Mouse (Mus musculus) central nervous system, embryonic 11.5 days (tissue): Measurements from ENCODE around the gene Zswim9. TPM values are rescaled to one million over a fixed set of nuclear protein-coding genes. Genes with fewer than 3 reads are reported as not detected.

Source experiments
- polyA plus RNA-seq: library from polyadenylated mRNA; depleted of rRNA; stranded (reverse); fragments of >200 nt; gene quantifications from 2 replicates; pipeline ENCODE4 v1.2.3, GENCODE M21; 2012; rRNA removed

Gene Zswim9
- polyA plus RNA-seq = 12.4 and 14.4 TPM in 2 replicates

GRCm38 (mm10) chr7:13278308-13278891 lies at the start of gene Zswim9:
Zswim9 (minus strand) TSS chr7:13278721.

DNA sequence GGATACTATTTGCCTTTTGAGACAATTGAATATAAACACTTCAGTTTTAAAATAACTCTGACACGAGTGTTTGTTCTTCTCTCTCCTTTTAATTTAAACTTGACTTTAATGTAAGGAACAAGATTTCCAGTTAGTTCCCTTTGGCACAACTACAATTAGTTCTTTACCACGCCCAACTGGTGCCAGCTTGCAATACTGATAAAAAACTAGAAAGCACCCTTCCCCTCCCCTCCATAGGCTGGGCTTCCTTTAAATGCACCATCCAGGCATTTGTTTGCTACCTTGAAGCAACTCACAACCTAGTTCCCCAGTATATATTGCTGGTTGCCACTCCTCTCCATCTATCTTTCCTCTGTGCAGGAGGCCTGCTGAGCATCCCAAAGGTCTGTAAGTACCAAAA lies 45.8 kb upstream of the Zswim9 start, which contains the start of gene Pla2g4c:
TSS of gene Pla2g4c (plus strand) at position 340 of the 400 bp plus-strand sequence.

DNA sequence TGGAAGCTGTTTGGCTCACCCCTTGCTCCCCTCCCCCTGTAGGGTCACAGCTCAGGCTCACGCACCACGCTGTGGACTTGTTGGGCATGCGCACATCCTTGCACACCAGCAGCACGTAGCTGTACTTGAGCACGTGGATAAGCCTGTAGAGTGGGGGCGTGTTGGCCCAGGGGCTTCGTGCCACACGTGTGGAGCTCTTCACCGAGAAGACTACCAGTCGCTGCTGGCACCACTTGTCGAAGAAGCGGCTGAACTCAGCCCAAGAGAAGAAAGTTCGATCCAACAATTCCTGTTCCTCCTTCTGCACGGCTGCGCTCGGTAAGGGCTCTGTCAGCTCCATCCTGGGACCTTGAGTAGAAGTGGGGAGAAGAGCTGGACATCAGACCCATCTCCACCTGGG lies 1.4 kb downstream of the Zswim9 start, which contains the start of gene Lig1:
TSS of gene Lig1 (plus strand) at position 203 of the 400 bp plus-strand sequence.

GRCm38 (mm10) chr7:13212720-13213119 lies 65.8 kb downstream of the Zswim9 start, which contains the start of gene Vmn1r89:
Vmn1r89 (plus strand) TSS chr7:13213020.

Other genes starting within 250 kb of the Zswim9 start
- 137 and 237 TPM in 2 replicates for gene Chmp2a, start 243.9 kb downstream of the Zswim9 start, polyA plus RNA-seq
- gene Ube2m, start 240.4 kb downstream of the Zswim9 start, polyA plus RNA-seq = 152 and 259 TPM in 2 replicates
- 4.1 and 5.6 TPM in 2 replicates for gene Mzf1, start 224.0 kb downstream of the Zswim9 start, polyA plus RNA-seq
- gene Vmn1r85, start 183.5 kb downstream of the Zswim9 start, polyA plus RNA-seq = not detected in 2 replicates
- gene Vmn1r86, start 158.8 kb downstream of the Zswim9 start, polyA plus RNA-seq = not detected in 2 replicates
- not detected in 2 replicates for gene Vmn1r87, start 138.6 kb downstream of the Zswim9 start, polyA plus RNA-seq
- gene Vmn1r88, start 119.2 kb downstream of the Zswim9 start, polyA plus RNA-seq = 0.01 TPM in 1 of 2 replicates, not detected in the other
- gene Vmn1r89, start 65.7 kb downstream of the Zswim9 start, polyA plus RNA-seq = not detected in 2 replicates
- gene Lig1, start 1.4 kb downstream of the Zswim9 start, polyA plus RNA-seq = 92.0 and 163 TPM in 2 replicates
- 3.8 and 3.9 TPM in 2 replicates for gene Pla2g4c, start 45.9 kb upstream of the Zswim9 start, polyA plus RNA-seq
- gene Cabp5, start 119.4 kb upstream of the Zswim9 start, polyA plus RNA-seq = 0.17 and 0.98 TPM in 2 replicates
- not detected in 2 replicates for gene Bsph1, start 172.1 kb upstream of the Zswim9 start, polyA plus RNA-seq